ENCODE assay signal across 11 mouse cellular contexts in genomic region chr6:145347641-145348040, GRCm38 (mm10).
A peak's percentile ranks its signal among the peaks of the same experiment; 100 is the strongest.
DNase-seq lines count a peak whose midpoint lies in the region; ATAC-seq lines count a peak whose summit lies in the region.
"Had no signal": no experiment of that assay in that cellular context is flagged by ENCODE, and none has a peak within 500 bp of the region (broad histone marks: within the 10 kb centered on the region; RNA-seq: fewer than 3 reads in every experiment).

No protein-coding gene starts in this region.

- H3K36me3 ChIP-seq in lung, embryonic 15.5 days, result no peaks in the 10 kb centered on the region
- no peaks in the 10 kb centered on the region for H3K36me3 ChIP-seq in intestine, embryonic 15.5 days
- no peaks in the 10 kb centered on the region for H3K36me3 ChIP-seq in liver, embryonic 16.5 days (ENCODE audit: control insufficient read depth, insufficient read depth)
- H3K36me3 ChIP-seq: heart, embryonic 13.5 days; hindbrain, embryonic 13.5 days had no signal

- no peak overlapping the region for H3K4me3 ChIP-seq in lung, embryonic 15.5 days
- no peak overlapping the region for H3K4me3 ChIP-seq in intestine, embryonic 15.5 days (replicated peaks)
- no peak overlapping the region for H3K4me3 ChIP-seq in liver, embryonic 16.5 days (ENCODE audit: low read depth, low read length)
- H3K4me3 ChIP-seq: heart, embryonic 13.5 days; hindbrain, embryonic 13.5 days had no signal

- ATAC-seq in lung, embryonic 15.5 days (ENCODE audit: borderline replicate concordance, extremely low read depth, low FRiP score, low TSS enrichment), result peak; percentile 9; the same call in 1 of the 2 replicates
- ATAC-seq in intestine, embryonic 15.5 days, result peak; percentile 22; the same call in 1 of the 2 replicates
- peak; percentile 46 for ATAC-seq in liver, embryonic 16.5 days (ENCODE audit: low read depth)

- no peak overlapping the region for H3K9ac ChIP-seq in lung, embryonic 15.5 days
- no peak overlapping the region for H3K9ac ChIP-seq in intestine, embryonic 15.5 days
- peak overlapping the region; percentile 7; the same call in 1 of the 2 replicates for H3K9ac ChIP-seq in liver, embryonic 16.5 days (ENCODE audit: low read depth, low read length)
- H3K9ac ChIP-seq: heart, embryonic 13.5 days; hindbrain, embryonic 13.5 days had no signal

- H3K9me3 ChIP-seq in lung, embryonic 15.5 days, result no peaks in the 10 kb centered on the region
- no peaks in the 10 kb centered on the region for H3K9me3 ChIP-seq in intestine, embryonic 15.5 days
- H3K9me3 ChIP-seq in liver, embryonic 16.5 days (replicated peaks; ENCODE audit: control insufficient read depth, low read length), result no peaks in the 10 kb centered on the region
- H3K9me3 ChIP-seq: heart, embryonic 13.5 days; hindbrain, embryonic 13.5 days had no signal

- H3K27me3 ChIP-seq in lung, embryonic 15.5 days, result no peaks in the 10 kb centered on the region
- no peaks in the 10 kb centered on the region for H3K27me3 ChIP-seq in intestine, embryonic 15.5 days (replicated peaks)
- no peaks in the 10 kb centered on the region for H3K27me3 ChIP-seq in liver, embryonic 16.5 days (ENCODE audit: control insufficient read depth, insufficient read depth, low read depth, low read length)

- no peak overlapping the region for H3K27ac ChIP-seq in lung, embryonic 15.5 days
- no peak overlapping the region for H3K27ac ChIP-seq in intestine, embryonic 15.5 days
- H3K27ac ChIP-seq in liver, embryonic 16.5 days (ENCODE audit: low read length), result peak overlapping the region; percentile 80
- H3K27ac ChIP-seq: heart, embryonic 13.5 days; hindbrain, embryonic 13.5 days had no signal

- WGBS in lung, embryonic 15.5 days, result 57% methylated on average over 6 of the region's 6 CpGs
- 70% methylated on average over 6 of the region's 6 CpGs for WGBS in intestine, embryonic 15.5 days
- 48% methylated on average over 6 of the region's 6 CpGs for WGBS in liver, embryonic 16.5 days (ENCODE audit: insufficient replicate concordance)

- no peak overlapping the region for H3K4me2 ChIP-seq in lung, embryonic 15.5 days
- H3K4me2 ChIP-seq in intestine, embryonic 15.5 days (replicated peaks), result no peak overlapping the region
- no peak overlapping the region for H3K4me2 ChIP-seq in liver, embryonic 16.5 days (ENCODE audit: low read depth, low read length)
- H3K4me2 ChIP-seq: heart, embryonic 13.5 days; hindbrain, embryonic 13.5 days had no signal

- peaks cover 5% of the 10 kb centered on the region; the same call in 1 of the 2 replicates for H3K4me1 ChIP-seq in lung, embryonic 15.5 days
- 0 out of 2 replicates have a peak, but pooled peaks cover 7% of the 10 kb centered on the region for H3K4me1 ChIP-seq in intestine, embryonic 15.5 days (replicated peaks)
- peaks cover 8% of the 10 kb centered on the region for H3K4me1 ChIP-seq in liver, embryonic 16.5 days (ENCODE audit: control insufficient read depth, low read depth, low read length)
- H3K4me1 ChIP-seq: hindbrain, embryonic 13.5 days had no signal

- DNase-seq in cerebellum, postnatal 14 days, result peak; percentile 14 to 20
- DNase-seq in cerebellum, postnatal 4 days (ENCODE audit: low spot score in 2 of 2), result no peak
- no peak for DNase-seq in lung, postnatal 25 days (ENCODE audit: low spot score)
- no peak for DNase-seq in layer of hippocampus, adult 8-10 months (ENCODE audit: low spot score in 2 of 2)
- no peak for DNase-seq in urinary bladder, postnatal 36 days (ENCODE audit: low spot score in 2 of 2)
- DNase-seq: gastrocnemius, postnatal 25 days had no signal

Comparison
In these comparisons a context has a peak if more than half of its experiments do, and no peak if none do; other contexts are left out.
1. DNase-seq: peak in cerebellum, postnatal 14 days (2 of 2); none in cerebellum, postnatal 4 days (0 of 2), lung, postnatal 25 days (single experiment), layer of hippocampus, adult 8-10 months (0 of 2) and urinary bladder, postnatal 36 days (0 of 2).
2. Peak in every context shown above with its lines, with median percentiles within 50 percentile points of each other: ATAC-seq.